Mouse (Mus musculus) liver, adult 2 months (tissue): ENCODE results near the gene Specc1.

Experiments
- CTCF ChIP-seq: fragments of 200-500 bp; IDR thresholded peaks from 2 replicates; pipeline ENCODE4 v1.5.1; 2011; ENCODE audit warnings: low read depth, low read length, control low read depth
- POLR2A ChIP-seq: fragments of 200-500 bp; IDR thresholded peaks from 2 replicates; pipeline ENCODE4 v1.6.1; 2011; ENCODE audit warnings: low read length, control low read depth; ENCODE audit not compliant: insufficient read depth; ENCODE audit errors: extremely low read depth

GRCm38 (mm10) chr11:62044627-62045026 is 88.1 kb downstream of the Specc1 start:
- peak; percentile 19; the same call in 1 of the 2 replicates for TF ChIP-seq CTCF
- no peak for TF ChIP-seq POLR2A
